Mouse (Mus musculus) limb, embryonic 14.5 days (tissue): Measurements from ENCODE around the gene Gm20388. TPM values are rescaled to one million over a fixed set of nuclear protein-coding genes. Genes with fewer than 3 reads are reported as not detected.

Experiments used
- ATAC-seq: fragments of 200-750 bp; cut with Nextera tagmentation; 2 replicates; pipeline ENCODE4 v1.8.0; 2017; ENCODE audit warnings: low read depth, moderate number of reproducible peaks, moderate TSS enrichment; ENCODE audit not compliant: low FRiP score
- DNase-seq: peaks from one replicate; pipeline ENCODE4 v3.0.0-alpha.2; 2015; ENCODE audit warnings: low spot score
- H3K27ac ChIP-seq: fragments of 300-500 bp; sonication (generic); replicated peaks from 2 replicates; pipeline ENCODE4 v1.5.1; 2014; ENCODE audit warnings: low read depth, mild to moderate bottlenecking, low read length, moderate library complexity, mixed read lengths
- H3K27me3 ChIP-seq: fragments of 300-500 bp; sonication (generic); 2 replicates; pipeline ENCODE4 v1.6.1; 2014; ENCODE audit warnings: low read length, mixed read lengths; ENCODE audit not compliant: control insufficient read depth, insufficient read depth
- H3K36me3 ChIP-seq: fragments of 300-500 bp; sonication (generic); 2 replicates; pipeline ENCODE4 v1.6.1; 2014; ENCODE audit warnings: mild to moderate bottlenecking, low read length, moderate library complexity, mixed read lengths; ENCODE audit not compliant: control insufficient read depth, insufficient read depth
- H3K4me1 ChIP-seq: fragments of 300-500 bp; sonication (generic); 2 replicates; pipeline ENCODE4 v1.6.1; 2014; ENCODE audit warnings: antibody characterized with exemption, low read length, mixed read lengths; ENCODE audit not compliant: control insufficient read depth, insufficient read depth
- H3K4me2 ChIP-seq: fragments of 300-500 bp; sonication (generic); replicated peaks from 2 replicates; pipeline ENCODE4 v1.6.1; 2014; ENCODE audit warnings: low read depth, mild to moderate bottlenecking, low read length, moderate library complexity; ENCODE audit not compliant: severe bottlenecking
- H3K4me3 ChIP-seq: fragments of 300-500 bp; sonication (generic); replicated peaks from 2 replicates; pipeline ENCODE4 v1.5.1; 2014; ENCODE audit warnings: low read length
- H3K9ac ChIP-seq: fragments of 300-500 bp; sonication (generic); 2 replicates; pipeline ENCODE4 v1.6.1; 2014; ENCODE audit warnings: mild to moderate bottlenecking, low read depth, low read length, moderate library complexity; ENCODE audit not compliant: severe bottlenecking
- H3K9me3 ChIP-seq: fragments of 300-500 bp; sonication (generic); 2 replicates; pipeline ENCODE4 v1.6.1; 2016; ENCODE audit warnings: low read length; ENCODE audit not compliant: control insufficient read depth
- POLR2A ChIP-seq: fragments of 200-500 bp; IDR thresholded peaks from 2 replicates; pipeline ENCODE4 v1.8.0; 2012; ENCODE audit warnings: inconsistent platforms, mild to moderate bottlenecking, moderate library complexity, borderline replicate concordance; ENCODE audit not compliant: insufficient read depth, insufficient read length; ENCODE audit errors: extremely low read depth
- WGBS: fragments of 180-500 bp; shearing (Covaris S2); extraction: QIAGEN DNeasy Blood & Tissue Kit; methylation state at CpG from one replicate; pipeline ENCODE4 v1.1.7; 2014; 5-methylcytosine and 5-hydroxymethylcytosine counted together
- polyA plus RNA-seq, 2 experiments: library from polyadenylated mRNA; depleted of rRNA in 1 of 2; stranded (reverse) in 1 of 2; unstranded in 1 of 2; fragments of >200 nt; fragmentation: Nextera tagmentation in 1 of 2; extraction: Ambion mirVana in 1 of 2; gene quantifications; 2 replicates each; pipeline versions ENCODE4 v1.2.1 to v1.2.3; 2012 to 2014

Gene Gm20388
- polyA plus RNA-seq, 2 experiments = 1.9 to 49.9 TPM

DNA sequence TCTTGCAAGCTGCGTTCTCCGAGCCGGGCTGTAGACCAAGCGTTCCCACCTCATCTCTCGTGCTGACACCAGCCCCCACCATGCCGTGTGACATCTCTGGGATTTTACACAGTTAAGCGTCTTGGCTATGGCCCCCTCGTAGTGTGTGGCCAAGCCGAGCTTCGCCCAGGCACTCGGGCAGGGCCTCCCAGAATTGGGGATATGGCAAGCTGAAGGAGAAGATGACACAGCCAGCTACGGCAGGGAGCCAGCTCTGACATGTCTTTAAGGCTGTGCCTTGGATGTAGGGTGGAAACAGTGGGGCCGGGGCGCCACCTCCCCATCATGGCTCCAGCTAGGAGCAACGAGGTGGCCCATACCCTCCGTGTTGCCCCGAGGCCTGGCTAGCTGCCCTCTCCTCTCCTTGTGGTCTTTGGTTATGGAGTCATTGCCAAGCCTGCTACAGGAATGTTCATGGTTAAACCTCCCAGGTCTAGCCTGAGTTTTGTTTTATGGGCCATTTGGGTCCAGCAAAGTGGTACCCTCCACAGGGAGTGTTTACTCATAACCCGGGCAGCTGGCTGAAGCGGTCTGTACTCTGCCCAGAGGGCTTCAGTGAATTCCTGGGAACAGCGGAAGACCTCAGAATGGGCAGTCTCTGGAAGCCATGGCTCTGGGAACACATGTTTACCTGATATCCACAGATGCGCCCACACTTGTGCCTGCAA, 406.6 kb downstream of the Gm20388 start:
- Histone ChIP-seq H3K27ac (no peak overlapping the region), H3K27me3 (no peaks in the 10 kb centered on the region), H3K4me1 (peaks cover 24% of the 10 kb centered on the region), H3K9me3 (no peaks in the 10 kb centered on the region), H3K4me2 (no peak overlapping the region), H3K36me3 (no peaks in the 10 kb centered on the region), H3K4me3 (no peak overlapping the region), H3K9ac (no peak overlapping the region)
- TF ChIP-seq POLR2A = no peak
- DNase-seq = peak; percentile 52
- WGBS = 55% methylated on average over 21 of the region's 21 CpGs
- ATAC-seq = peak; percentile 15; the same call in 1 of the 2 replicates

- H3K27me3 ChIP-seq = no peaks in the 10 kb centered on the region
- H3K36me3 ChIP-seq = no peaks in the 10 kb centered on the region
- no peak overlapping the region for H3K9ac ChIP-seq
- ATAC-seq (no peak), DNase-seq (no peak)
- TF ChIP-seq POLR2A = no peak
- no peak overlapping the region for H3K4me3 ChIP-seq
- no peak overlapping the region for H3K27ac ChIP-seq
- peaks cover 36% of the 10 kb centered on the region for H3K4me1 ChIP-seq
- no peaks in the 10 kb centered on the region for H3K9me3 ChIP-seq
- no peak overlapping the region for H3K4me2 ChIP-seq
- 69% methylated on average over 12 of the region's 12 CpGs for WGBS
These were observed 407.9 kb downstream of the Gm20388 start for GRCm38 (mm10) chr8:120318476-120318991.

GRCm38 (mm10) chr8:120319449-120319848, 408.8 kb downstream of the Gm20388 start:
- no peak overlapping the region for H3K27ac ChIP-seq
- 22% methylated on average over 7 of the region's 7 CpGs for WGBS
- H3K9me3 ChIP-seq = no peaks in the 10 kb centered on the region
- peaks cover 42% of the 10 kb centered on the region for H3K4me1 ChIP-seq
- DNase-seq = peak; percentile 47
- no peaks in the 10 kb centered on the region for H3K27me3 ChIP-seq
- no peak overlapping the region for H3K4me3 ChIP-seq
- ATAC-seq = peak; percentile 8; the same call in 1 of the 2 replicates
- H3K9ac ChIP-seq = no peak overlapping the region
- TF ChIP-seq POLR2A = no peak
- H3K4me2 ChIP-seq = no peak overlapping the region
- no peaks in the 10 kb centered on the region for H3K36me3 ChIP-seq

- no peak for TF ChIP-seq POLR2A
- Histone ChIP-seq H3K9ac (no peak overlapping the region), H3K27me3 (no peaks in the 10 kb centered on the region), H3K4me3 (no peak overlapping the region), H3K9me3 (no peaks in the 10 kb centered on the region), H3K27ac (no peak overlapping the region), H3K4me1 (peaks cover 42% of the 10 kb centered on the region), H3K36me3 (no peaks in the 10 kb centered on the region), H3K4me2 (no peak overlapping the region)
- ATAC-seq (no peak), DNase-seq (no peak)
- WGBS = 79% methylated on average over 5 of the region's 5 CpGs
These were observed 409.5 kb downstream of the Gm20388 start for GRCm38 (mm10) chr8:120320146-120320545.

- Histone ChIP-seq H3K36me3 (no peaks in the 10 kb centered on the region), H3K4me1 (peaks cover 39% of the 10 kb centered on the region), H3K4me2 (no peak overlapping the region), H3K27ac (no peak overlapping the region), H3K27me3 (no peaks in the 10 kb centered on the region), H3K4me3 (no peak overlapping the region), H3K9me3 (no peaks in the 10 kb centered on the region), H3K9ac (no peak overlapping the region)
- no peak for TF ChIP-seq POLR2A
- DNase-seq = no peak
- no peak for ATAC-seq
- WGBS = 42% methylated on average over 6 of the region's 6 CpGs
These were observed 411.1 kb downstream of the Gm20388 start for GRCm38 (mm10) chr8:120321724-120322123.
